Mouse (Mus musculus): ENCODE measurements around the gene Cby3. TPM values are rescaled to one million over a fixed set of nuclear protein-coding genes. Genes with fewer than 3 reads are reported as not detected.

Gene Cby3
- total RNA-seq, 1 experiment from 2014 or later, result not detected

Other genes starting within 250 kb of the Cby3 start
- 34.9 to 89.4 TPM (median 86.4 TPM) in 3 replicates for gene Tbc1d9b, start 223.1 kb upstream of the Cby3 start, total RNA-seq (2017)
- gene Mrnip, start 180.0 kb upstream of the Cby3 start, total RNA-seq (2017), result 2.0 to 4.1 TPM (median 3.3 TPM) in 3 replicates
- 878 to 1,339 TPM (median 1,041 TPM) in 3 replicates for gene Sqstm1, start 143.6 kb upstream of the Cby3 start, total RNA-seq (2017)
- gene Mgat4b, start 143.6 kb upstream of the Cby3 start, total RNA-seq (2017), result 4.9 to 20.2 TPM (median 13.9 TPM) in 3 replicates
- gene Ltc4s, start 115.8 kb upstream of the Cby3 start, total RNA-seq (2017), result not detected in 3 replicates
- 12.4 to 18.2 TPM (median 13.2 TPM) in 3 replicates for gene Maml1, start 62.2 kb upstream of the Cby3 start, total RNA-seq (2017)
- gene Canx, start 28.8 kb upstream of the Cby3 start, total RNA-seq (2017), result 473 to 555 TPM (median 517 TPM) in 3 replicates
- 1,029 to 1,291 TPM (median 1,161 TPM) in 3 replicates for gene Hnrnph1, start 22.5 kb downstream of the Cby3 start, total RNA-seq (2017)
- gene Rufy1, start 76.7 kb downstream of the Cby3 start, total RNA-seq (2017), result 47.8 to 49.7 TPM (median 48.4 TPM) in 3 replicates
- 0.11 TPM in 1 of 3 replicates, not detected in the others for gene Adamts2, start 247.6 kb downstream of the Cby3 start, total RNA-seq (2017)